Mouse (Mus musculus) kidney, adult 2 months (tissue): ENCODE measurements at regions not wholly inside any gene's neighbourhood (a gene's known extent, or its start where the extent isn't known, plus 50 kb on each side); places are given as distances from the start of the nearest gene placed in this dataset.
"Not testable (repeated sequence)": the region's sequence is repeated elsewhere in the genome, so short reads cannot be mapped to it uniquely, and the experiment has no call there.

Experiments used
- DNase-seq: peaks from one replicate; pipeline ENCODE4 v3.0.0; 2021
- H3K27ac ChIP-seq: fragments of 200-500 bp; 2 replicates; pipeline ENCODE4 v1.5.1; 2012; ENCODE audit warnings: low read depth, low read length, control low read depth, inconsistent platforms; ENCODE audit not compliant: insufficient read depth
- H3K27me3 ChIP-seq: fragments of 200-500 bp; replicated peaks from 2 replicates; pipeline ENCODE4 v1.6.1; 2012; ENCODE audit warnings: mild to moderate bottlenecking, moderate library complexity, low read length, inconsistent platforms; ENCODE audit not compliant: control insufficient read depth, insufficient read depth
- H3K36me3 ChIP-seq: fragments of 200-500 bp; 2 replicates; pipeline ENCODE4 v1.6.1; 2012; ENCODE audit warnings: mild to moderate bottlenecking, moderate library complexity, low read length, inconsistent platforms; ENCODE audit not compliant: control insufficient read depth, insufficient read depth
- H3K4me1 ChIP-seq: fragments of 200-500 bp; 2 replicates; pipeline ENCODE4 v1.6.1; 2011; ENCODE audit warnings: low read length; ENCODE audit not compliant: control insufficient read depth, insufficient read depth
- H3K4me3 ChIP-seq: fragments of 200-500 bp; 2 replicates; pipeline ENCODE4 v1.5.1; 2011; ENCODE audit warnings: mild to moderate bottlenecking, low read depth, low read length, control low read depth; ENCODE audit not compliant: insufficient read depth
- CTCF ChIP-seq: fragments of 200-500 bp; conservative IDR thresholded peaks from 2 replicates; pipeline ENCODE4 v1.5.1; 2011; ENCODE audit warnings: low read depth, mild to moderate bottlenecking, control low read depth, low read length, moderate library complexity, mixed read lengths; ENCODE audit not compliant: insufficient read depth, insufficient read length
- POLR2A ChIP-seq: fragments of 200-500 bp; IDR thresholded peaks from one replicate; pipeline ENCODE4 v1.6.1; 2011; ENCODE audit warnings: low read depth, low read length, control low read depth
- WGBS: fragments of 180-500 bp; shearing (Covaris S2); methylation state at CpG from one replicate; pipeline ENCODE4 v1.1.7; 2018; 5-methylcytosine and 5-hydroxymethylcytosine counted together

GRCm38 (mm10) chr3:6932535-6933103 is 312.4 kb upstream of the 1700008P02Rik start:
- 80% methylated on average over 4 of the region's 4 CpGs for WGBS
- no peak overlapping the region for H3K4me3 ChIP-seq
- H3K27ac ChIP-seq = no peak overlapping the region
- no peak for DNase-seq
- TF ChIP-seq POLR2A (no peak), CTCF (no peak)
- H3K4me1 ChIP-seq = no peaks in the 10 kb centered on the region
- no peaks in the 10 kb centered on the region; the same call in 1 of the 2 replicates for H3K27me3 ChIP-seq
- no peaks in the 10 kb centered on the region for H3K36me3 ChIP-seq

DNA sequence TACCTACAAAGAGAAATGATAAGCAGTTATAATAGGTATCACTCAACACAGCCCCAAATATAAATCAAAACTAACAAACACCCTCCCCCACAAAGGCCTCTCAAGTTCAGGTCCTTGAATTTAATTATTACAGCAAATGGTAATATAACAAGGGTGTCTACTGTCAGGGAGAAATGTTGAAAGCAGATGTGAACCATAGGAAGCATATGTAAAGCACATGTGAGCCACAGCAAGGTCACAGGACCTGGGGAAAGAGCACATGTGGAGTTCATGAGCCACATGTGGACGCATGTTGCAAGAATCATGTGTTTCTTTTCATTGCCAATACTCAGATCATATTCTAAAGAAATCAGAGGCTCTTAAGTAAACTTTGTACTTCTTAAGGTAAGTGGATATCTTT is 306.5 kb upstream of the 1700008P02Rik start:
- 50% methylated on average over 1 of the region's 1 CpGs for WGBS
- DNase-seq = no peak

DNA sequence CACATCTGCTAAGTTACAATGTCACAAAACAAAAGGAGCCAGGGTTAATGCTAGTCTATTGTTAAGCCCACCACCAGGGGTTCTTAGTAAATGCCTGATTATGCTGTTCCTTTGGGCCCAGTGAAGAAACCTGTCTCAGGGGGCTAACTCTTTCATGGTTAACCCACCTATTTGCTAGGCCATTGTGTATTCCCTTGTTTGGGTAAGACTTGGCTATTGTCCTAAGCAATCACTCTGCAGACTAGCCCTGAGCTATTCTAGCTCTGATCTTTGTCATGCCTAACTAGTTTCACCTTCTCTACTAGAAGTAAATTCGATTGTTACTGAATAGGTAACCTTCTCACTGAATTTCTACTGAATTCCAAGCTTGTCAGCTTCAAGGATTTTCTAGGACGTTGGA is 302.4 kb upstream of the 1700008P02Rik start:
- H3K36me3 ChIP-seq, H3K27me3 ChIP-seq: not testable (repeated sequence)
- WGBS = 61% methylated on average over 2 of the region's 2 CpGs

More for the DNA sequence above, 306.5 kb upstream of the 1700008P02Rik start:
- Histone ChIP-seq H3K4me1 (no peaks in the 10 kb centered on the region), H3K4me3 (no peak overlapping the region), H3K27me3 (no peaks in the 10 kb centered on the region), H3K27ac (no peak overlapping the region), H3K36me3 (no peaks in the 10 kb centered on the region)
- TF ChIP-seq CTCF (no peak), POLR2A (no peak)

GRCm38 (mm10) chr3:6920253-6920652 is 300.0 kb upstream of the 1700008P02Rik start:
- Histone ChIP-seq H3K4me3 (no peak overlapping the region), H3K36me3 (no peaks in the 10 kb centered on the region), H3K27me3 (no peaks in the 10 kb centered on the region), H3K27ac (no peak overlapping the region), H3K4me1 (no peaks in the 10 kb centered on the region)
- DNase-seq = no peak
- 35% methylated on average over 3 of the region's 3 CpGs for WGBS
- TF ChIP-seq POLR2A (no peak), CTCF (no peak)

More for the DNA sequence above, 302.4 kb upstream of the 1700008P02Rik start:
- H3K27ac ChIP-seq, DNase-seq, H3K4me3 ChIP-seq, H3K4me1 ChIP-seq: not testable (repeated sequence)

GRCm38 (mm10) chr3:6887936-6888335 is 267.7 kb upstream of the 1700008P02Rik start:
- no peaks in the 10 kb centered on the region; the same call in 1 of the 2 replicates for H3K27me3 ChIP-seq
- H3K36me3 ChIP-seq = no peaks in the 10 kb centered on the region
- H3K4me1 ChIP-seq = no peaks in the 10 kb centered on the region
- no peak overlapping the region for H3K4me3 ChIP-seq
- H3K27ac ChIP-seq = no peak overlapping the region
- WGBS = 14% methylated on average over 1 of the region's 1 CpGs
- TF ChIP-seq CTCF (no peak), POLR2A (no peak)
- DNase-seq = no peak

GRCm38 (mm10) chr3:6887053-6887700 is 266.9 kb upstream of the 1700008P02Rik start:
- Histone ChIP-seq H3K27me3 (no peaks in the 10 kb centered on the region; the same call in 1 of the 2 replicates), H3K4me3 (no peak overlapping the region), H3K27ac (no peak overlapping the region), H3K4me1 (no peaks in the 10 kb centered on the region), H3K36me3 (no peaks in the 10 kb centered on the region)
- 50% methylated on average over 7 of the region's 7 CpGs for WGBS
- TF ChIP-seq CTCF (no peak), POLR2A (no peak)
- no peak for DNase-seq

DNA sequence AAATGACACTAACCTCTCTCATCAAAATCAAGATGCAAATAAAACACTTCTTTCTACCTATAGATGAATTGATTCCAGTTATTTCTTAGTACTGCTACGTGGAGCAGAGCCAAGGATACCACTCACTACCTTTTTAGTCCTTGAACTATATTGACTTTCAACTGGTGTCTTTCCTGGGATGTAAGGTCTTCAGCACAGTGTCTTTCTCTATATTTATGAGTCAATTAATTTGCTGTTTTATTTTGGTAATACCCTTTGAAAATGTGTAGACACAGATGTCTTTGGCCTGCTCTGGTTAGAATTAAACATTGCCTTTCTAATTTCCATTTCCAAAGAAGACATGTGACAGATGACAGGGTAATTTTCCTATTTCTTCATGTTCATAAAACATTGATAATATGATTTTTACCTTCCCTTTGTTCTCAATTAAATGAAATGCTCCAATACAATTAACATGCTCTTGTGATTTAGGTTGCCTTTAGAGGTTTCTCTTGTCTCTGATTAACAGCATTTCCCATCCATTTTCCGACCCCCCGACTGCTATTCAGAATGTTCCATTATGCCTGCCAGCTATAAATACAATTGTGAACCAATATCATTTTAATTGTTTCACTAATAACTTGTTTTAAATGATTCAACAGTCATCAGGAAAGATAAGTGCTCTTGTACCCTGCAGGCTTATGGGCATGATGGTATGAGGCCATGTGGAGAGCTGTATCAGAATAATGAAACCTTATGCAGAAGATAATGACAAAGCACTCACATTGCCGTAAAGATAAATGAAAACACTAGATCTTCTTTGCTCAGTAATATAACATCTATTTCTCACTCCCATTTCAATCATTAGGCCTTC is 266.2 kb upstream of the 1700008P02Rik start:
- Histone ChIP-seq H3K27ac (no peak overlapping the region), H3K27me3 (no peaks in the 10 kb centered on the region; the same call in 1 of the 2 replicates), H3K36me3 (no peaks in the 10 kb centered on the region), H3K4me3 (no peak overlapping the region), H3K4me1 (no peaks in the 10 kb centered on the region)
- TF ChIP-seq POLR2A (no peak), CTCF (no peak)
- no peak for DNase-seq
- 79% methylated on average over 4 of the region's 4 CpGs for WGBS
